In the genomic region with DNA sequence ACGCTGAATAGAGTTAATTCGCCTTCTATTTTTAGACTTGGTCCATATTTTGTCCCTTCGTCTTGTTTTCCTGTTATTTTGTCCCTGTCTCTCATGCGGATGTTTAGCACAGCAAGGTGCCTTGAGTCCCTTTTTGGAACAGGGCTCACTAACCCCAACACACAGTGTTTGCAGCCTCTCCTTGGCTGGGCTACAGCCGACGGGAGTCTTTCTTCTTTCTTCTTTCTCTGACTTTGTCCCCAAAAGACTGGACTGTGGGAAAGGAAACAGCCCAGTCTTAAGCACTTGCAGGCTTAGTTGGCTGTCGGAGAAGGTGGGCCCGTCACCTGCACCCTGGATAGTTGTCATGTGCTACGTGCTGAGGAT, we compare ENCODE assay signal across 22 mouse cellular contexts.
DNase-seq lines count a peak whose midpoint lies in the region; ATAC-seq lines count a peak whose summit lies in the region.
"Had no signal": no experiment of that assay in that cellular context is flagged by ENCODE, and none has a peak within 500 bp of the region (broad histone marks: within the 10 kb centered on the region; RNA-seq: fewer than 3 reads in every experiment).

No protein-coding gene starts in this region.

- no peak overlapping the region for H3K4me3 ChIP-seq in hindbrain, embryonic 13.5 days
- no peak overlapping the region for H3K4me3 ChIP-seq in hindbrain, embryonic 12.5 days
- H3K4me3 ChIP-seq in neural tube, embryonic 13.5 days = no peak overlapping the region
- H3K4me3 ChIP-seq in hindbrain, embryonic 16.5 days (ENCODE audit: low read length) = no peak overlapping the region
- H3K4me3 ChIP-seq: erythroblast, embryonic 14.5 days; forebrain, embryonic 12.5 days; limb, embryonic 13.5 days; lung, embryonic 15.5 days; midbrain, embryonic 12.5 days; myocyte had no signal

- peak overlapping the region; percentile 23 for H3K27ac ChIP-seq in hindbrain, embryonic 13.5 days
- H3K27ac ChIP-seq in hindbrain, embryonic 12.5 days = no peak overlapping the region
- H3K27ac ChIP-seq in neural tube, embryonic 13.5 days (replicated peaks) = peak overlapping the region; percentile 9; the same call in 1 of the 2 replicates
- peak overlapping the region; percentile 36; the same call in 1 of the 2 replicates for H3K27ac ChIP-seq in hindbrain, embryonic 16.5 days (ENCODE audit: low read depth, low read length)
- H3K27ac ChIP-seq: forebrain, embryonic 12.5 days; limb, embryonic 13.5 days; lung, embryonic 15.5 days; midbrain, embryonic 12.5 days had no signal

- intact Hi-C loops in heart, postnatal 25 days (cut with DNase I) = no loop called here

- no peak overlapping the region for H3K4me2 ChIP-seq in hindbrain, embryonic 13.5 days
- H3K4me2 ChIP-seq in hindbrain, embryonic 12.5 days (replicated peaks) = no peak overlapping the region
- no peak overlapping the region for H3K4me2 ChIP-seq in neural tube, embryonic 13.5 days
- H3K4me2 ChIP-seq in hindbrain, embryonic 16.5 days (ENCODE audit: low read length) = no peak overlapping the region
- H3K4me2 ChIP-seq: forebrain, embryonic 12.5 days; limb, embryonic 13.5 days; liver, embryonic 11.5 days; lung, embryonic 15.5 days; midbrain, embryonic 12.5 days had no signal

- no peaks in the 10 kb centered on the region for H3K9me3 ChIP-seq in hindbrain, embryonic 13.5 days
- H3K9me3 ChIP-seq in hindbrain, embryonic 12.5 days (replicated peaks) = no peaks in the 10 kb centered on the region
- no peaks in the 10 kb centered on the region for H3K9me3 ChIP-seq in neural tube, embryonic 13.5 days
- H3K9me3 ChIP-seq in hindbrain, embryonic 16.5 days (ENCODE audit: control insufficient read depth, low read length) = no peaks in the 10 kb centered on the region
- H3K9me3 ChIP-seq: lung, embryonic 15.5 days; midbrain, embryonic 12.5 days had no signal

- 0 out of 2 replicates have a peak, but pooled peaks cover 5% of the 10 kb centered on the region for H3K27me3 ChIP-seq in hindbrain, embryonic 13.5 days
- H3K27me3 ChIP-seq in hindbrain, embryonic 12.5 days = no peaks in the 10 kb centered on the region
- H3K27me3 ChIP-seq in neural tube, embryonic 13.5 days = no peaks in the 10 kb centered on the region
- no peaks in the 10 kb centered on the region for H3K27me3 ChIP-seq in hindbrain, embryonic 16.5 days (replicated peaks; ENCODE audit: control insufficient read depth, insufficient read depth, low read length)
- H3K27me3 ChIP-seq: forebrain, embryonic 12.5 days; limb, embryonic 13.5 days; lung, embryonic 15.5 days; midbrain, embryonic 12.5 days had no signal

- DNase-seq in neural tube, embryonic 10.5 days (ENCODE audit: extremely low spot score, low spot score) = no peak
- DNase-seq in heart, postnatal 25 days (ENCODE audit: low spot score) = no peak
- DNase-seq: adrenal gland, postnatal 25 days; B cell, adult 2 months; heart, postnatal 14 days; kidney, adult 9 months; kidney, postnatal 10 days; spleen, adult 18-20 months; thymus, postnatal 25 days had no signal

- WGBS in hindbrain, embryonic 13.5 days = 61% methylated on average over 9 of the region's 9 CpGs
- 67% methylated on average over 9 of the region's 9 CpGs for WGBS in hindbrain, embryonic 12.5 days
- 62% methylated on average over 9 of the region's 9 CpGs for WGBS in neural tube, embryonic 13.5 days
- WGBS in hindbrain, embryonic 16.5 days = 62% methylated on average over 9 of the region's 9 CpGs

- H3K36me3 ChIP-seq in hindbrain, embryonic 13.5 days = no peaks in the 10 kb centered on the region
- no peaks in the 10 kb centered on the region for H3K36me3 ChIP-seq in hindbrain, embryonic 12.5 days
- no peaks in the 10 kb centered on the region for H3K36me3 ChIP-seq in neural tube, embryonic 13.5 days
- H3K36me3 ChIP-seq in hindbrain, embryonic 16.5 days (ENCODE audit: control insufficient read depth, insufficient read depth, low read length) = no peaks in the 10 kb centered on the region
- H3K36me3 ChIP-seq: forebrain, embryonic 12.5 days; limb, embryonic 13.5 days; lung, embryonic 15.5 days; midbrain, embryonic 12.5 days had no signal

- no peak overlapping the region for H3K9ac ChIP-seq in hindbrain, embryonic 13.5 days
- H3K9ac ChIP-seq in hindbrain, embryonic 12.5 days = no peak overlapping the region
- no peak overlapping the region for H3K9ac ChIP-seq in neural tube, embryonic 13.5 days
- no peak overlapping the region for H3K9ac ChIP-seq in hindbrain, embryonic 16.5 days (ENCODE audit: low read depth, low read length)
- H3K9ac ChIP-seq: forebrain, embryonic 12.5 days; limb, embryonic 13.5 days; lung, embryonic 15.5 days; midbrain, embryonic 12.5 days had no signal

- ATAC-seq in hindbrain, embryonic 13.5 days (ENCODE audit: low FRiP score) = 0 out of 2 replicates have a peak, but pooled peaks have one; percentile 54
- ATAC-seq in hindbrain, embryonic 12.5 days (ENCODE audit: low FRiP score) = no peak
- ATAC-seq in neural tube, embryonic 13.5 days (ENCODE audit: low read depth) = peak; percentile 72
- peak; percentile 90 for ATAC-seq in hindbrain, embryonic 16.5 days
- ATAC-seq in monocyte, adult 5-6 weeks (replicated peaks; ENCODE audit: insufficient number of reproducible peaks, low FRiP score, low TSS enrichment, poor library complexity, severe bottlenecking) = no peak
- ATAC-seq: intestine, postnatal 0 days had no signal

- no peaks in the 10 kb centered on the region for H3K4me1 ChIP-seq in hindbrain, embryonic 13.5 days (replicated peaks)
- H3K4me1 ChIP-seq in hindbrain, embryonic 12.5 days = no peaks in the 10 kb centered on the region
- no peaks in the 10 kb centered on the region for H3K4me1 ChIP-seq in neural tube, embryonic 13.5 days (replicated peaks)
- H3K4me1 ChIP-seq in hindbrain, embryonic 16.5 days (ENCODE audit: control insufficient read depth, insufficient read depth, low read depth, low read length) = no peaks in the 10 kb centered on the region
- H3K4me1 ChIP-seq: limb, embryonic 13.5 days had no signal

Comparison
In these comparisons a context has a peak if more than half of its experiments do, and no peak if none do; other contexts are left out.
1. ATAC-seq: peak in hindbrain, embryonic 13.5 days (single experiment), neural tube, embryonic 13.5 days (single experiment) and hindbrain, embryonic 16.5 days (single experiment); none in hindbrain, embryonic 12.5 days (single experiment) and monocyte, adult 5-6 weeks (single experiment).